Mouse (Mus musculus) thymus, adult 2 months (tissue): ENCODE results near the gene Cpsf3.

Source experiments
- CTCF ChIP-seq: fragments of 200-500 bp; IDR thresholded peaks from 2 replicates; pipeline ENCODE4 v1.5.1; 2012; ENCODE audit warnings: mild to moderate bottlenecking, control low read depth, low read length, moderate library complexity, borderline replicate concordance; ENCODE audit not compliant: control insufficient read depth, poor library complexity, insufficient read depth; ENCODE audit errors: extremely low read depth
- POLR2A ChIP-seq: fragments of 200-500 bp; IDR thresholded peaks from 2 replicates; pipeline ENCODE4 v1.6.1; 2012; ENCODE audit warnings: mild to moderate bottlenecking, low read length, control low read depth, moderate library complexity; ENCODE audit not compliant: control insufficient read depth, poor library complexity, insufficient read depth; ENCODE audit errors: extremely low read depth

- TF ChIP-seq POLR2A (no peak), CTCF (no peak)
Observed at GRCm38 (mm10) chr12:21346972-21347371, 61.8 kb downstream of the Cpsf3 start.
